Mouse (Mus musculus): ENCODE data around the gene Ndufaf2. TPM values are rescaled to one million over a fixed set of nuclear protein-coding genes. Genes with fewer than 3 reads are reported as not detected.

The Ndufaf2 gene
- total and polyA plus RNA-seq, 3 experiments = 37.1 to 117 (median 51.2) TPM

DNA sequence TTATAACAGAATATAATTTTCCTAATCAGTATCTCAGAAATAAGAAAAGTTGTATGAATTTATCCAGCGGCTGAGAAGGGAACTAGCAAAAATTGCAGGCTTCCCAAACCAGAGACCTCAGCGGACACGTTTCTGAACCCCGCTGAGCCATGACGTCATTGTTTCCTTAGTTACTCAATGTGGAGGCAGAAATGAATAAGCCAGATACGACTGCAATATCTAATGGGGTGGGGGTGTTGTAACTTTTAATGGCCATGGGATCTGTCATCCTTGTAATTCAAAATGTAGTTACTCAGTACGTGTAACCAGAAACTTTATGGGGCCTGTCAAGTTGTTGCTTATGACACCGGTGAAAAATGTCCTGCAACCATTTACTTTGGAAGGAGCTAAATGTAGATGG, 145.3 kb downstream of the Ndufaf2 start:
- TF ChIP-seq EP300 (IDR thresholded peaks at IDR 0.05; ENCODE audit: low read length) (peak; percentile 39; the same call in 1 of the 2 replicates), NELFE (IDR thresholded peaks at IDR 0.05; ENCODE audit: low read depth, low read length) (no peak), JUND (conservative IDR thresholded peaks at IDR 0.05; ENCODE audit: low read depth, low read length) (peak; percentile 72), ZKSCAN1 (IDR thresholded peaks at IDR 0.05; ENCODE audit: borderline replicate concordance, low read depth, low read length) (no peak), ETS1 (conservative IDR thresholded peaks at IDR 0.05; ENCODE audit: low read depth, low read length) (peak; percentile 26; the same call in 1 of the 2 replicates), BHLHE40 (IDR thresholded peaks at IDR 0.05; ENCODE audit: low read depth, low read length) (peak; percentile 39), IRF4 (IDR thresholded peaks at IDR 0.05; ENCODE audit: low read depth, low read length) (peak; percentile 64), JUN (IDR thresholded peaks at IDR 0.05; ENCODE audit: insufficient read depth, low read depth, low read length) (peak; percentile 77)
- no peak overlapping the region for H3K4me2 ChIP-seq (ENCODE audit: insufficient read depth, low read depth, poor library complexity, severe bottlenecking)
- H3K9me3 ChIP-seq (replicated peaks; ENCODE audit: low read length) = peaks cover 3% of the 10 kb centered on the region
- no peak overlapping the region for H3K4me3 ChIP-seq (replicated peaks in 1 of 3; ENCODE audit: low read depth in 2 of 3, low read length in 2 of 3, poor library complexity in 1 of 3)
- H3K4me1 ChIP-seq (ENCODE audit: control insufficient read depth in 1 of 2, insufficient read depth in 2 of 2) = peaks cover 2 to 5% of the 10 kb centered on the region in 2 experiments; a peak in 2 of 4 replicates
- no peak overlapping the region for H3K9ac ChIP-seq (ENCODE audit: insufficient read depth, low read depth)
- peak; percentile 17 for DNase-seq (ENCODE audit: extremely low read depth)
- no peaks in the 10 kb centered on the region for H3K79me2 ChIP-seq (replicated peaks; ENCODE audit: control insufficient read depth, extremely low read depth, insufficient read depth, poor library complexity, severe bottlenecking)
- H3K27ac ChIP-seq (ENCODE audit: insufficient read depth, low read depth) = no peak overlapping the region
- in situ Hi-C loops (cut with MboI; ENCODE audit: low pct_ligation_motif_present, low pct_unique_long_range_greater_than_20kb, low sequenced_read_pairs) (no loop called here), dilution Hi-C loops (cut with MboI; ENCODE audit: extremely low pct_ligation_motif_present, extremely low pct_unique_long_range_greater_than_20kb, low sequenced_read_pairs) (no loop called here)
- no peaks in the 10 kb centered on the region for H3K27me3 ChIP-seq (replicated peaks)
- no peaks in the 10 kb centered on the region for H3K36me3 ChIP-seq (replicated peaks in 1 of 2; ENCODE audit: control insufficient read depth in 1 of 2, insufficient read depth in 1 of 2, low read length in 1 of 2)

DNA sequence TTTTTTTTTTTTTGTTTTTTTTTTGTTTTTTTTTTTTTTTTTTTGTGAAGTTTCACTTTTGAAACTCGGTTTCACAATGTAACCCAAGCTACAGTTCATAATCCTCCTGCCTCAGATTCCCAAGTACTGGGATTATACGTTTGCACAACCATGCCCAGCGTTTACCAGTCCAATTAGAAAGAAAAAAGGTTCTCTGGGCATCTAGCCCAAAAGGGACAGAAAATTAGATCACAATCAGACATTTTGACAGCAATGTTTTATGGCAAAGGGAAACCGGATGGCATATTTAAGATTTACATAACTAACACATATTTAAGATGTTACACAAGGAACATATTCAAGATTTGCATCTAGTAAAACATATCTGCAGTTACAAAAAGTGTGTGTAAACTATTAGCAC, 150.6 kb downstream of the Ndufaf2 start:
- no peaks in the 10 kb centered on the region for H3K4me1 ChIP-seq (ENCODE audit: control insufficient read depth in 1 of 2, insufficient read depth in 2 of 2)
- no peak overlapping the region for H3K4me2 ChIP-seq (ENCODE audit: insufficient read depth, low read depth, poor library complexity, severe bottlenecking)
- H3K79me2 ChIP-seq (replicated peaks; ENCODE audit: control insufficient read depth, extremely low read depth, insufficient read depth, poor library complexity, severe bottlenecking) = no peaks in the 10 kb centered on the region
- no peaks in the 10 kb centered on the region for H3K27me3 ChIP-seq (replicated peaks)
- H3K27ac ChIP-seq (ENCODE audit: insufficient read depth, low read depth) = no peak overlapping the region
- DNase-seq (ENCODE audit: extremely low read depth) = no peak
- TF ChIP-seq ZNF384 (IDR thresholded peaks at IDR 0.05; ENCODE audit: low read depth, low read length) (peak; percentile 45), UBTF (IDR thresholded peaks at IDR 0.05; ENCODE audit: low read depth, low read length) (no peak), POLR2A (IDR thresholded peaks at IDR 0.05; ENCODE audit: low read depth, low read length) (no peak)
- dilution Hi-C loops (cut with MboI; ENCODE audit: extremely low pct_ligation_motif_present, extremely low pct_unique_long_range_greater_than_20kb, low sequenced_read_pairs) (no loop called here), in situ Hi-C loops (cut with MboI; ENCODE audit: low pct_ligation_motif_present, low pct_unique_long_range_greater_than_20kb, low sequenced_read_pairs) (no loop called here)
- H3K9me3 ChIP-seq (replicated peaks; ENCODE audit: low read length) = peaks cover 3% of the 10 kb centered on the region
- no peak overlapping the region for H3K4me3 ChIP-seq (replicated peaks in 1 of 3; ENCODE audit: low read depth in 2 of 3, low read length in 2 of 3, poor library complexity in 1 of 3)
- no peaks in the 10 kb centered on the region for H3K36me3 ChIP-seq (replicated peaks in 1 of 2; ENCODE audit: control insufficient read depth in 1 of 2, insufficient read depth in 1 of 2, low read length in 1 of 2)
- no peak overlapping the region for H3K9ac ChIP-seq (ENCODE audit: insufficient read depth, low read depth)

DNA sequence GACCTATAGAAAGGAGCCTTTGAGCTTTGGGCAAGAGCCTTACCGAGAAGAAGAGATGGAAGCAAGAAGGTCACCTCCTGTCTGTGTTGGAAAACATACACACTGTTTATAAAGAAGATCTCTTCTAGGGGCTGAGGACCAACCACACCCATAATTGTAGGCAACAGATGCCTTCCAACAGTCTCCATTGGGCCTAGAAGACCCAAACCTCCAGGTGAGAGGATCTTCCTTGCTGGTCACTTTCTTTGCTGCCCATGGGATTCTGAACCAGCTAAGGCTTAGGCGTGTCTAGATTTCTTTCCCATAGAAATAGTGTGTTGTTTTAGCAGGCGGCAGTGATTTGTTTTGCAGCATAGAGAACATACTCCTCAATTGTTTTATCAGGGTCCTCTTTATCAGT, 162.1 kb downstream of the Ndufaf2 start:
- Histone ChIP-seq H3K27ac (ENCODE audit: insufficient read depth, low read depth) (no peak overlapping the region), H3K4me2 (ENCODE audit: insufficient read depth, low read depth, poor library complexity, severe bottlenecking) (no peak overlapping the region), H3K9me3 (replicated peaks; ENCODE audit: low read length) (no peaks in the 10 kb centered on the region), H3K79me2 (replicated peaks; ENCODE audit: control insufficient read depth, extremely low read depth, insufficient read depth, poor library complexity, severe bottlenecking) (no peaks in the 10 kb centered on the region), H3K36me3 (replicated peaks in 1 of 2; ENCODE audit: control insufficient read depth in 1 of 2, insufficient read depth in 1 of 2, low read length in 1 of 2) (no peaks in the 10 kb centered on the region), H3K27me3 (replicated peaks) (no peaks in the 10 kb centered on the region), H3K9ac (ENCODE audit: insufficient read depth, low read depth) (no peak overlapping the region), H3K4me1 (ENCODE audit: control insufficient read depth in 1 of 2, insufficient read depth in 2 of 2) (peaks cover 2 to 10% of the 10 kb centered on the region in 2 experiments; a peak in 2 of 4 replicates), H3K4me3 (replicated peaks in 1 of 3; ENCODE audit: low read depth in 2 of 3, low read length in 2 of 3, poor library complexity in 1 of 3) (no peak overlapping the region)
- no peak for TF ChIP-seq UBTF (IDR thresholded peaks at IDR 0.05; ENCODE audit: low read depth, low read length)
- TF ChIP-seq ZNF384 (IDR thresholded peaks at IDR 0.05; ENCODE audit: low read depth, low read length) = no peak
- no peak for TF ChIP-seq BHLHE40 (IDR thresholded peaks at IDR 0.05; ENCODE audit: low read depth, low read length)
- TF ChIP-seq RCOR1 (conservative IDR thresholded peaks at IDR 0.05; ENCODE audit: low read depth, low read length) = no peak
- no peak for TF ChIP-seq ETS1 (conservative IDR thresholded peaks at IDR 0.05; ENCODE audit: low read depth, low read length)
- TF ChIP-seq JUN (IDR thresholded peaks at IDR 0.05; ENCODE audit: insufficient read depth, low read depth, low read length) = no peak
- TF ChIP-seq NELFE (IDR thresholded peaks at IDR 0.05; ENCODE audit: low read depth, low read length) = no peak
- no peak for TF ChIP-seq HCFC1 (IDR thresholded peaks at IDR 0.05; ENCODE audit: low read depth, low read length)
- dilution Hi-C loops (cut with MboI; ENCODE audit: extremely low pct_ligation_motif_present, extremely low pct_unique_long_range_greater_than_20kb, low sequenced_read_pairs) (no loop called here), in situ Hi-C loops (cut with MboI; ENCODE audit: low pct_ligation_motif_present, low pct_unique_long_range_greater_than_20kb, low sequenced_read_pairs) (no loop called here)
- no peak for DNase-seq (ENCODE audit: extremely low read depth)

Data from CH12.LX (cell line).